Mouse (Mus musculus): ENCODE data around the gene Cdk19. TPM values are rescaled to one million over a fixed set of nuclear protein-coding genes. Genes with fewer than 3 reads are reported as not detected.

Gene Cdk19
- polyA plus RNA-seq, 1 experiment from 2014 or later = 7.3 TPM

DNA sequence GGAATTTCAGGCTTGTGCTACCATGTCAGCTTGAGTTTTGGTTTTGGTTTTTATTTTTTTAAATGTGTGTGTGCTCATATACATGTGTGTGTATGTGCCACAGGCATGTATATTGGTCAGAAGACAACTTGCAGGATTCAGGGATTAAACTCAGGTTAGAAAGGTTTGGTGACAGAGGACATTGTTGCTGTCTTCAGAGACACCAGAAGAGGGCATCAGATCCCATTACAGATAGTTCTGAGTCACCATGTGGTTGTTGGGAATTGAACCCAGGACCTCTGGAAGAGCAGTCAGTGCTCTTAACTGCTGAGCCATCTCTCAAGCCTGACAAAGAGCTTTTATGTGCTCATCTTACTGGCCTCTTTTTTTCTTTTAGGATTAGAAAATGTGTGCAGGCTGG is 30.8 kb downstream of the Cdk19 start:
- Histone ChIP-seq H3K27ac (no peak overlapping the region), H3K36me3 (ENCODE audit: insufficient read depth, low read length) (no peaks in the 10 kb centered on the region), H3K9me3 (replicated peaks; ENCODE audit: low read length) (no peaks in the 10 kb centered on the region), H3K4me3 (replicated peaks; ENCODE audit: low read depth, low read length) (no peak overlapping the region), H3K4me2 (ENCODE audit: low read length) (no peak overlapping the region), H3K27me3 (ENCODE audit: insufficient read depth, low read length) (no peaks in the 10 kb centered on the region), H3K4me1 (replicated peaks; ENCODE audit: insufficient read depth, low read length) (peaks cover 3% of the 10 kb centered on the region; the same call in 1 of the 2 replicates), H3K9ac (ENCODE audit: low read depth, low read length) (no peak overlapping the region)
- DNase-seq (ENCODE audit: low spot score) (no peak), ATAC-seq (replicated peaks; ENCODE audit: low FRiP score, low read depth) (no peak)
- peak; percentile 43; the same call in 1 of the 2 replicates for TF ChIP-seq CTCF (IDR thresholded peaks at IDR 0.05; ENCODE audit: low read depth)

- ATAC-seq (replicated peaks; ENCODE audit: low FRiP score, low read depth) = no peak
- H3K4me3 ChIP-seq (replicated peaks; ENCODE audit: low read depth, low read length) = no peak overlapping the region
- no peaks in the 10 kb centered on the region for H3K9me3 ChIP-seq (replicated peaks; ENCODE audit: low read length)
- 0 out of 2 replicates have a peak overlapping the region, but pooled peaks have one; percentile 14 for H3K4me2 ChIP-seq (ENCODE audit: low read length)
- WGBS = 72% methylated on average over 8 of the region's 8 CpGs
- no peak overlapping the region for H3K27ac ChIP-seq
- TF ChIP-seq CTCF (IDR thresholded peaks at IDR 0.05; ENCODE audit: low read depth) = no peak
- peaks cover 3% of the 10 kb centered on the region; the same call in 1 of the 2 replicates for H3K4me1 ChIP-seq (replicated peaks; ENCODE audit: insufficient read depth, low read length)
- no peaks in the 10 kb centered on the region for H3K27me3 ChIP-seq (ENCODE audit: insufficient read depth, low read length)
- no peaks in the 10 kb centered on the region for H3K36me3 ChIP-seq (ENCODE audit: insufficient read depth, low read length)
- no peak overlapping the region for H3K9ac ChIP-seq (ENCODE audit: low read depth, low read length)
- DNase-seq (ENCODE audit: low spot score) = no peak
Observed at GRCm38 (mm10) chr10:40371184-40371913, 32.0 kb downstream of the Cdk19 start.

GRCm38 (mm10) chr10:40371914-40372675 is 32.7 kb downstream of the Cdk19 start:
- H3K9ac ChIP-seq (ENCODE audit: low read depth, low read length) = no peak overlapping the region
- no peaks in the 10 kb centered on the region for H3K27me3 ChIP-seq (ENCODE audit: insufficient read depth, low read length)
- H3K9me3 ChIP-seq (replicated peaks; ENCODE audit: low read length) = no peaks in the 10 kb centered on the region
- no peak for TF ChIP-seq CTCF (IDR thresholded peaks at IDR 0.05; ENCODE audit: low read depth)
- H3K4me1 ChIP-seq (replicated peaks; ENCODE audit: insufficient read depth, low read length) = peaks cover 3% of the 10 kb centered on the region; the same call in 1 of the 2 replicates
- H3K27ac ChIP-seq = peak overlapping the region; percentile 32
- no peaks in the 10 kb centered on the region for H3K36me3 ChIP-seq (ENCODE audit: insufficient read depth, low read length)
- no peak for ATAC-seq (replicated peaks; ENCODE audit: low FRiP score, low read depth)
- no peak overlapping the region for H3K4me3 ChIP-seq (replicated peaks; ENCODE audit: low read depth, low read length)
- DNase-seq (ENCODE audit: low spot score) = peak; percentile 73
- 48% methylated on average over 11 of the region's 11 CpGs for WGBS
- peak overlapping the region; percentile 14; the same call in 1 of the 2 replicates for H3K4me2 ChIP-seq (ENCODE audit: low read length)

DNA sequence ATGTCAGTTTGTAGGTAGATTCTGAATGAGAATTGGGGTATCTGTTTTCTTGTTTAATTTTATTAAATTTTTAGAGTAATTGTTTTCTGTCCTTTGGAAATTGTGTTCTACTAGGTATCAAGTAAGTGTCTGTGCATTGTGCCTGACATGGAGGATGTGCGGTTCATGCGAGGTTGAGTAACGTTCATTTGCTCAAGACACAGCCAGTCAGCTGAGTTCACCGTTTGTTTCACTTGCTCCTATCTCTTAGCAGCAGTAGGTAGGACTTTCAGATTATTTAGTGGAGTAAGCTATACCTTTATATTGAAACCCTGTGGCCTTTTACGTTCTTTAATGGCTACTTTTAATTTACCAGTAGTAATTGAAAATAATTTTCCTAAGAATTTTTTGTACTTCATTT is 34.4 kb downstream of the Cdk19 start:
- Histone ChIP-seq H3K36me3 (ENCODE audit: insufficient read depth, low read length) (no peaks in the 10 kb centered on the region), H3K9ac (ENCODE audit: low read depth, low read length) (no peak overlapping the region), H3K4me2 (ENCODE audit: low read length) (no peak overlapping the region), H3K4me3 (replicated peaks; ENCODE audit: low read depth, low read length) (no peak overlapping the region), H3K9me3 (replicated peaks; ENCODE audit: low read length) (no peaks in the 10 kb centered on the region), H3K27ac (no peak overlapping the region), H3K27me3 (ENCODE audit: insufficient read depth, low read length) (no peaks in the 10 kb centered on the region), H3K4me1 (replicated peaks; ENCODE audit: insufficient read depth, low read length) (peaks cover 3% of the 10 kb centered on the region; the same call in 1 of the 2 replicates)
- no peak for TF ChIP-seq CTCF (IDR thresholded peaks at IDR 0.05; ENCODE audit: low read depth)
- ATAC-seq (replicated peaks; ENCODE audit: low FRiP score, low read depth) (no peak), DNase-seq (ENCODE audit: low spot score) (no peak)
- WGBS = 93% methylated on average over 5 of the region's 5 CpGs

DNA sequence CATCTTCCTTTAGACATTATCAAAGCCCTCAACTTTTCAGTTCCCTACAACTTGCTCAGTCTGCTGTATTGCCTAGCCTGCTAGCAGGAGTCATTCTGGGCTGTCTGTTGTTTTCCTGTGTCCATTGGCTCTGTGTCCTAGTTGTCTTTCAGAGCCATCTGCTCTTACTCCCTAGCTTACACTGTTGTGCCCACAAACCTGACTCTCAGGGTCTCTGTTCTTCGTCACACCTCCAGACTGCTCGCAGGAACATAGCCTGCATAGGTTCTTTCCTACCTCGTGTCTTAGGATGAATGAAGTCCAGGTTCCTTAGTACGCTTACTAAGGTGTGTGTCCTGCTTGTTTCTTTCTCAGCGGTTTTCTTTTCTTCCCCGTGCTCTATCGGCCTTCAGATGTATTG is 35.5 kb downstream of the Cdk19 start:
- no peaks in the 10 kb centered on the region for H3K36me3 ChIP-seq (ENCODE audit: insufficient read depth, low read length)
- H3K9me3 ChIP-seq (replicated peaks; ENCODE audit: low read length) = no peaks in the 10 kb centered on the region
- no peak overlapping the region for H3K9ac ChIP-seq (ENCODE audit: low read depth, low read length)
- no peak overlapping the region for H3K27ac ChIP-seq
- TF ChIP-seq CTCF (IDR thresholded peaks at IDR 0.05; ENCODE audit: low read depth) = no peak
- no peak overlapping the region for H3K4me3 ChIP-seq (replicated peaks; ENCODE audit: low read depth, low read length)
- peaks cover 3% of the 10 kb centered on the region; the same call in 1 of the 2 replicates for H3K4me1 ChIP-seq (replicated peaks; ENCODE audit: insufficient read depth, low read length)
- ATAC-seq (replicated peaks; ENCODE audit: low FRiP score, low read depth) = no peak
- H3K27me3 ChIP-seq (ENCODE audit: insufficient read depth, low read length) = no peaks in the 10 kb centered on the region
- no peak for DNase-seq (ENCODE audit: low spot score)
- WGBS = 86% methylated on average over 7 of the region's 7 CpGs
- H3K4me2 ChIP-seq (ENCODE audit: low read length) = no peak overlapping the region

- Histone ChIP-seq H3K36me3 (ENCODE audit: insufficient read depth, low read length) (no peaks in the 10 kb centered on the region), H3K27me3 (ENCODE audit: insufficient read depth, low read length) (no peaks in the 10 kb centered on the region), H3K4me2 (ENCODE audit: low read length) (no peak overlapping the region), H3K9me3 (replicated peaks; ENCODE audit: low read length) (no peaks in the 10 kb centered on the region), H3K9ac (ENCODE audit: low read depth, low read length) (no peak overlapping the region), H3K4me3 (replicated peaks; ENCODE audit: low read depth, low read length) (no peak overlapping the region), H3K27ac (no peak overlapping the region), H3K4me1 (replicated peaks; ENCODE audit: insufficient read depth, low read length) (peaks cover 3% of the 10 kb centered on the region; the same call in 1 of the 2 replicates)
- no peak for DNase-seq (ENCODE audit: low spot score)
- no peak for ATAC-seq (replicated peaks; ENCODE audit: low FRiP score, low read depth)
- WGBS = 73% methylated on average over 3 of the region's 3 CpGs
- TF ChIP-seq CTCF (IDR thresholded peaks at IDR 0.05; ENCODE audit: low read depth) = no peak
Observed at GRCm38 (mm10) chr10:40376286-40376685, 36.9 kb downstream of the Cdk19 start.

Data from kidney, postnatal 0 days (tissue).